Mouse (Mus musculus) liver, embryonic 15.5 days (tissue): ENCODE measurements around the gene Odam. TPM values are rescaled to one million over a fixed set of nuclear protein-coding genes. Genes with fewer than 3 reads are reported as not detected.

Experiments
- ATAC-seq: fragments of 200-750 bp; cut with Nextera tagmentation; 2 replicates; pipeline ENCODE4 v1.8.0; 2017; ENCODE audit warnings: moderate number of reproducible peaks, mild to moderate bottlenecking, moderate library complexity; ENCODE audit not compliant: insufficient read depth
- H3K27ac ChIP-seq: fragments of 300-500 bp; sonication (generic); replicated peaks from 2 replicates; pipeline ENCODE4 v1.5.1; 2015; ENCODE audit warnings: mild to moderate bottlenecking, inconsistent platforms
- H3K27me3 ChIP-seq: fragments of 300-500 bp; sonication (generic); 2 replicates; pipeline ENCODE4 v1.6.1; 2015; ENCODE audit warnings: mild to moderate bottlenecking, inconsistent platforms
- H3K36me3 ChIP-seq: fragments of 300-500 bp; sonication (generic); replicated peaks from 2 replicates; pipeline ENCODE4 v1.6.1; 2015; ENCODE audit warnings: moderate library complexity, mild to moderate bottlenecking, inconsistent platforms
- H3K4me1 ChIP-seq: fragments of 300-500 bp; sonication (generic); replicated peaks from 2 replicates; pipeline ENCODE4 v1.6.1; 2015; ENCODE audit warnings: inconsistent platforms
- H3K4me2 ChIP-seq: fragments of 300-500 bp; sonication (generic); 2 replicates; pipeline ENCODE4 v1.6.1; 2015; ENCODE audit warnings: moderate library complexity, mild to moderate bottlenecking, inconsistent platforms
- H3K4me3 ChIP-seq: fragments of 300-500 bp; sonication (generic); replicated peaks from 2 replicates; pipeline ENCODE4 v1.5.1; 2015; ENCODE audit warnings: mild to moderate bottlenecking, inconsistent platforms
- H3K9ac ChIP-seq: fragments of 300-500 bp; sonication (generic); 2 replicates; pipeline ENCODE4 v1.6.1; 2015; ENCODE audit warnings: moderate library complexity, mild to moderate bottlenecking, inconsistent platforms
- H3K9me3 ChIP-seq: fragments of 300-500 bp; sonication (generic); replicated peaks from 2 replicates; pipeline ENCODE4 v1.6.1; 2016; ENCODE audit warnings: inconsistent platforms
- WGBS: fragments of 180-500 bp; shearing (Covaris S2); methylation state at CpG from one replicate; pipeline ENCODE4 v1.1.7; 2015; ENCODE audit warnings: mixed read lengths; ENCODE audit not compliant: insufficient replicate concordance; 5-methylcytosine and 5-hydroxymethylcytosine counted together
- polyA plus RNA-seq: library from polyadenylated mRNA; unstranded; fragments of >200 nt; fragmentation: Nextera tagmentation; extraction: Ambion mirVana; gene quantifications from 2 replicates; pipeline ENCODE4 v1.2.1, GENCODE M21; 2015

The Odam gene
- not detected in 2 replicates for polyA plus RNA-seq

GRCm38 (mm10) chr5:87884729-87885128, at the start of gene Odam:
Gene Odam (plus strand): TSS chr5:87885029.
- Histone ChIP-seq H3K36me3 (no peaks in the 10 kb centered on the region), H3K4me3 (no peak within 1 kb of the TSS), H3K9ac (no peak within 1 kb of the TSS), H3K27me3 (no peaks in the 10 kb centered on the region), H3K4me2 (no peak within 1 kb of the TSS), H3K9me3 (no peaks in the 10 kb centered on the region), H3K27ac (no peak within 1 kb of the TSS), H3K4me1 (no peaks in the 10 kb centered on the region)
- ATAC-seq = no peak
- 59% methylated on average over 1 of the region's 1 CpGs for WGBS

- ATAC-seq = no peak
Observed at GRCm38 (mm10) chr5:87855136-87855716, 29.6 kb upstream of the Odam start.

DNA sequence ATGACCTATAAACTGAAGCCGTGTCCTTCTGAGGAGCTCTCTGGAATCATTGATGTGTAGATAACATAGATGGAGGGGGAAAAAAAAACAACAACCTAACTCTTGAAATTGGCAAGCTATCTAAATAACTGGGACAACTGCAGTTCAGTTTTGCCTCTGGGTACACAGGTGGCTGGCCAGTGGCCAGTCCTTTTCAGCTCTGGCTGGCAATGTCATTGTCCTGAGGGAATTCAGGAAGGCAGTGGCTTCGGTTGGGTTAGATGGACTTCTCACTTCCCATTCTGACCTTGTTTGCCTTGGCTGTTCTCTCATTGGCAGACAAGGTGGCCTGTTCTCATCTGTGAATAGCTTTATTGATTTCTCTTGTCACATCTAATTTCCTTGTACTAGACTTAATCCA, 14.7 kb upstream of the Odam start:
- Histone ChIP-seq H3K27ac (no peak overlapping the region), H3K27me3 (no peaks in the 10 kb centered on the region), H3K4me1 (no peaks in the 10 kb centered on the region), H3K9me3 (no peaks in the 10 kb centered on the region), H3K36me3 (no peaks in the 10 kb centered on the region), H3K4me2 (no peak overlapping the region), H3K9ac (no peak overlapping the region), H3K4me3 (no peak overlapping the region)
- no peak for ATAC-seq
- 65% methylated on average over 2 of the region's 2 CpGs for WGBS

More at GRCm38 (mm10) chr5:87855136-87855716, 29.6 kb upstream of the Odam start:
- H3K4me3 ChIP-seq = no peak overlapping the region
- no peak overlapping the region for H3K27ac ChIP-seq
- no peak overlapping the region for H3K4me2 ChIP-seq
- H3K9ac ChIP-seq = no peak overlapping the region
- no peaks in the 10 kb centered on the region for H3K36me3 ChIP-seq
- H3K4me1 ChIP-seq = no peaks in the 10 kb centered on the region
- 52% methylated on average over 3 of the region's 3 CpGs for WGBS
- H3K27me3 ChIP-seq = no peaks in the 10 kb centered on the region
- no peaks in the 10 kb centered on the region for H3K9me3 ChIP-seq

DNA sequence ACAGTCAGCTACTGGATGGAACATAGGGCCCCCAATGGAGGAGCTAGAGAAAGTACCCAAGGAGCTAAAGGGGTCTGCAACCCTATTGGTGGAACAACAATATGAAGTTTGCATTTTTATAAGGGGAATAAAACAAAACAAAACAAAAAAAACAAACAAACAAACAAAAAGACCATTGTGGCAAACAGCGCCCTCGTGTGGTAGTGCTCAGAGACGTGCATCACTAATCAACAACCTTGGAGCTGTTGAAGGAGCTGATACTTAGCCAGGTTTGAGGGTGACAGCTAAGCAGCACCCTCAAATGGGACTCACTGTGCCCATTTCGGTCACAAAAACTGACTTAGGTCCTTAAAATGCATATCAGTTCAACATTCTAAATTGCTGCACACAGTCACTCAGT, 13.4 kb upstream of the Odam start:
- H3K9ac ChIP-seq = no peak overlapping the region
- no peaks in the 10 kb centered on the region for H3K36me3 ChIP-seq
- H3K4me1 ChIP-seq = no peaks in the 10 kb centered on the region
- no peak for ATAC-seq
- no peaks in the 10 kb centered on the region for H3K27me3 ChIP-seq
- 24% methylated on average over 4 of the region's 4 CpGs for WGBS
- H3K27ac ChIP-seq = no peak overlapping the region
- no peaks in the 10 kb centered on the region for H3K9me3 ChIP-seq
- H3K4me2 ChIP-seq = no peak overlapping the region
- no peak overlapping the region for H3K4me3 ChIP-seq

DNA sequence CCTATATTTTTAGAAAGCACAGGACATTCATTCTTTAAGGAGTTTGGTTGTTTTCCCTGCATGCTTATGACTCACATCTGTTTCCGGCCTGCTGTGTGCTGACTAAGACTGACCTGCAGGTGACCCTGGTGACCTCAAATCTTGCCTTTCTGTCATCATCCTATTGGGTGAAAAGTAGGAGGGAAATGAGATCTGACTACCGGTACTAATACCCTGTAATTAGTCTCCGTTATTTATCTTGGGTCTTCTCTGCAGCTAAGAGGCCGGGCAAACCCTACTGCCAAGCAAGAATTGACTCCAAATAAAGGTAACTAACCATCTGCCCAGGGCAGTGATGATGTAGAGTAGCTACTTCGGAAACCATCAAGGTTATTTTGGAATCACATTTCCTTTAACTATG, 40.5 kb downstream of the Odam start, which contains the start of gene Csn3:
Gene Csn3 (plus strand): TSS at position 208 of the 400 bp plus-strand sequence.
- no peak for ATAC-seq
- Histone ChIP-seq H3K4me3 (no peak within 1 kb of the TSS), H3K9ac (no peak within 1 kb of the TSS), H3K27ac (no peak within 1 kb of the TSS), H3K4me2 (no peak within 1 kb of the TSS), H3K9me3 (no peaks in the 10 kb centered on the region), H3K27me3 (no peaks in the 10 kb centered on the region), H3K4me1 (no peaks in the 10 kb centered on the region), H3K36me3 (no peaks in the 10 kb centered on the region)
- 37% methylated on average over 5 of the region's 5 CpGs for WGBS

DNA sequence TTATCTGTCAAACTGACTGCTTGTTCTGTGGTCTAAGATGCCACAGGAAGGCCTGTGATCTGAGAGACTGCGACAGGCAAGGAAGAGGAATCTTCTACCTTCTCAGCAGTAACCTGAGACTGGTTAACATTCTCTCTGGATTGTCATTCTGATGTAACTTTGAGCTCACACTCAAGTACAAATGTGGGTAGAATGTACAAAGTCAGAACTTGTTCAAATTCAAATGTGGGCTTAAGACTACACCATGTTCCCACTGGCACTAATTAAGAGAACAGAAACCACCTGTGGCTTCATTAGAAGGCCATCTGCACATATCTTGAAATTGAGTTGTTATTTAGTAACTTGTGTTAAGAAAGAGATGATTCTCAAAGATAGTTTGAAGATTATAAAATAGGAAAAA, 46.8 kb downstream of the Odam start:
- 21% methylated on average over 1 of the region's 1 CpGs for WGBS
- H3K4me1 ChIP-seq = no peaks in the 10 kb centered on the region
- H3K9ac ChIP-seq = no peak overlapping the region
- no peak for ATAC-seq
- no peaks in the 10 kb centered on the region for H3K36me3 ChIP-seq
- no peak overlapping the region for H3K27ac ChIP-seq
- H3K4me2 ChIP-seq = no peak overlapping the region
- H3K4me3 ChIP-seq = no peak overlapping the region
- H3K27me3 ChIP-seq = no peaks in the 10 kb centered on the region
- H3K9me3 ChIP-seq = no peaks in the 10 kb centered on the region

GRCm38 (mm10) chr5:87940752-87941151, 55.9 kb downstream of the Odam start:
- WGBS = 23% methylated on average over 3 of the region's 3 CpGs
- Histone ChIP-seq H3K9ac (no peak overlapping the region), H3K27me3 (no peaks in the 10 kb centered on the region), H3K27ac (no peak overlapping the region), H3K4me1 (no peaks in the 10 kb centered on the region), H3K4me3 (no peak overlapping the region), H3K36me3 (no peaks in the 10 kb centered on the region), H3K9me3 (no peaks in the 10 kb centered on the region), H3K4me2 (no peak overlapping the region)
- ATAC-seq = no peak

- no peak for ATAC-seq
- Histone ChIP-seq H3K4me2 (no peak overlapping the region), H3K27me3 (no peaks in the 10 kb centered on the region), H3K4me1 (no peaks in the 10 kb centered on the region), H3K9me3 (no peaks in the 10 kb centered on the region), H3K9ac (no peak overlapping the region), H3K4me3 (no peak overlapping the region), H3K36me3 (no peaks in the 10 kb centered on the region), H3K27ac (no peak overlapping the region)
Observed at GRCm38 (mm10) chr5:87942515-87942914, 57.7 kb downstream of the Odam start.

Other genes with a start within 250 kb of the Odam start
- gene Csn1s1, start 218.8 kb upstream of the Odam start, polyA plus RNA-seq = not detected in 2 replicates
- gene Csn2, start 185.4 kb upstream of the Odam start, polyA plus RNA-seq = not detected in 2 replicates
- not detected in 2 replicates for gene Csn1s2a, start 110.5 kb upstream of the Odam start, polyA plus RNA-seq
- gene Csn1s2b, start 76.9 kb upstream of the Odam start, polyA plus RNA-seq = not detected in 2 replicates
- not detected in 2 replicates for gene Prr27, start 59.3 kb upstream of the Odam start, polyA plus RNA-seq
- not detected in 2 replicates for gene Csn3, start 40.5 kb downstream of the Odam start, polyA plus RNA-seq
- not detected in 2 replicates for gene 2310003L06Rik, start 84.4 kb downstream of the Odam start, polyA plus RNA-seq
- gene Gm28434, start 84.5 kb downstream of the Odam start, polyA plus RNA-seq = not detected in 2 replicates
- gene Cabs1, start 94.4 kb downstream of the Odam start, polyA plus RNA-seq = not detected in 2 replicates
- gene Smr3a, start 117.5 kb downstream of the Odam start, polyA plus RNA-seq = not detected in 2 replicates
- gene Smr2, start 201.5 kb downstream of the Odam start, polyA plus RNA-seq = not detected in 2 replicates
- gene Gm11116, start 226.5 kb downstream of the Odam start, polyA plus RNA-seq = not detected in 2 replicates